Mouse (Mus musculus): ENCODE measurements around the gene L2hgdh. TPM values are rescaled to one million over a fixed set of nuclear protein-coding genes. Genes with fewer than 3 reads are reported as not detected.

The L2hgdh gene
- polyA plus RNA-seq, 1 experiment, result 35.5 TPM

- no peaks in the 10 kb centered on the region for H3K27me3 ChIP-seq (replicated peaks; ENCODE audit: control insufficient read depth, insufficient read depth, low read length)
- peaks cover 2% of the 10 kb centered on the region; the same call in 1 of the 2 replicates for H3K36me3 ChIP-seq (ENCODE audit: control insufficient read depth, insufficient read depth, low read length)
- peaks cover 16% of the 10 kb centered on the region; the same call in 1 of the 2 replicates for H3K4me1 ChIP-seq (ENCODE audit: control insufficient read depth, insufficient read depth, low read length)
- TF ChIP-seq POLR2A (IDR thresholded peaks at IDR 0.05; ENCODE audit: low read depth, low read length), result no peak
- no peak for TF ChIP-seq CTCF (conservative IDR thresholded peaks at IDR 0.05; ENCODE audit: insufficient read depth, insufficient read length, low read depth, low read length)
- WGBS, result 48% methylated on average over 20 of the region's 20 CpGs
- peak; percentile 51 for DNase-seq
- no peak overlapping the region for H3K4me3 ChIP-seq (ENCODE audit: insufficient read depth, low read depth, low read length)
- H3K27ac ChIP-seq (ENCODE audit: insufficient read depth, low read depth, low read length), result peak overlapping the region; percentile 64
These were observed 36.2 kb upstream of the L2hgdh start for GRCm38 (mm10) chr12:69760743-69761406.

- Histone ChIP-seq H3K36me3 (ENCODE audit: control insufficient read depth, insufficient read depth, low read length) (peaks cover 2% of the 10 kb centered on the region; the same call in 1 of the 2 replicates), H3K4me3 (ENCODE audit: insufficient read depth, low read depth, low read length) (no peak overlapping the region), H3K27ac (ENCODE audit: insufficient read depth, low read depth, low read length) (peak overlapping the region; percentile 27; the same call in 1 of the 2 replicates), H3K27me3 (replicated peaks; ENCODE audit: control insufficient read depth, insufficient read depth, low read length) (no peaks in the 10 kb centered on the region), H3K4me1 (ENCODE audit: control insufficient read depth, insufficient read depth, low read length) (peaks cover 16% of the 10 kb centered on the region; the same call in 1 of the 2 replicates)
- TF ChIP-seq POLR2A (IDR thresholded peaks at IDR 0.05; ENCODE audit: low read depth, low read length) (no peak), CTCF (conservative IDR thresholded peaks at IDR 0.05; ENCODE audit: insufficient read depth, insufficient read length, low read depth, low read length) (no peak)
- WGBS, result 37% methylated on average over 6 of the region's 6 CpGs
- DNase-seq, result no peak
These were observed 35.3 kb upstream of the L2hgdh start for GRCm38 (mm10) chr12:69760014-69760413.

GRCm38 (mm10) chr12:69759267-69759885, 34.7 kb upstream of the L2hgdh start:
- Histone ChIP-seq H3K36me3 (ENCODE audit: control insufficient read depth, insufficient read depth, low read length) (peaks cover 2% of the 10 kb centered on the region; the same call in 1 of the 2 replicates), H3K27me3 (replicated peaks; ENCODE audit: control insufficient read depth, insufficient read depth, low read length) (no peaks in the 10 kb centered on the region), H3K27ac (ENCODE audit: insufficient read depth, low read depth, low read length) (peak overlapping the region; percentile 69), H3K4me1 (ENCODE audit: control insufficient read depth, insufficient read depth, low read length) (peaks cover 16% of the 10 kb centered on the region; the same call in 1 of the 2 replicates), H3K4me3 (ENCODE audit: insufficient read depth, low read depth, low read length) (no peak overlapping the region)
- TF ChIP-seq POLR2A (IDR thresholded peaks at IDR 0.05; ENCODE audit: low read depth, low read length) (no peak), CTCF (conservative IDR thresholded peaks at IDR 0.05; ENCODE audit: insufficient read depth, insufficient read length, low read depth, low read length) (no peak)
- WGBS, result 39% methylated on average over 7 of the region's 7 CpGs
- no peak for DNase-seq

GRCm38 (mm10) chr12:69758221-69759185, 33.8 kb upstream of the L2hgdh start:
- DNase-seq, result peak; percentile 76
- Histone ChIP-seq H3K4me3 (ENCODE audit: insufficient read depth, low read depth, low read length) (no peak overlapping the region), H3K27ac (ENCODE audit: insufficient read depth, low read depth, low read length) (peak overlapping the region; percentile 69), H3K4me1 (ENCODE audit: control insufficient read depth, insufficient read depth, low read length) (peaks cover 16% of the 10 kb centered on the region; the same call in 1 of the 2 replicates), H3K36me3 (ENCODE audit: control insufficient read depth, insufficient read depth, low read length) (peaks cover 2% of the 10 kb centered on the region; the same call in 1 of the 2 replicates), H3K27me3 (replicated peaks; ENCODE audit: control insufficient read depth, insufficient read depth, low read length) (no peaks in the 10 kb centered on the region)
- 13% methylated on average over 22 of the region's 22 CpGs for WGBS
- TF ChIP-seq POLR2A (IDR thresholded peaks at IDR 0.05; ENCODE audit: low read depth, low read length) (no peak), CTCF (conservative IDR thresholded peaks at IDR 0.05; ENCODE audit: insufficient read depth, insufficient read length, low read depth, low read length) (no peak)

GRCm38 (mm10) chr12:69757418-69758141, 32.9 kb upstream of the L2hgdh start:
- peak; percentile 92 for DNase-seq

GRCm38 (mm10) chr12:69756015-69756414, 31.3 kb upstream of the L2hgdh start:
- peaks cover 2% of the 10 kb centered on the region; the same call in 1 of the 2 replicates for H3K36me3 ChIP-seq (ENCODE audit: control insufficient read depth, insufficient read depth, low read length)
- H3K27ac ChIP-seq (ENCODE audit: insufficient read depth, low read depth, low read length), result no peak overlapping the region
- TF ChIP-seq POLR2A (IDR thresholded peaks at IDR 0.05; ENCODE audit: low read depth, low read length) (no peak), CTCF (conservative IDR thresholded peaks at IDR 0.05; ENCODE audit: insufficient read depth, insufficient read length, low read depth, low read length) (no peak)
- peaks cover 12% of the 10 kb centered on the region; the same call in 1 of the 2 replicates for H3K4me1 ChIP-seq (ENCODE audit: control insufficient read depth, insufficient read depth, low read length)
- DNase-seq, result no peak
- 80% methylated on average over 5 of the region's 5 CpGs for WGBS
- H3K4me3 ChIP-seq (ENCODE audit: insufficient read depth, low read depth, low read length), result no peak overlapping the region
- no peaks in the 10 kb centered on the region for H3K27me3 ChIP-seq (replicated peaks; ENCODE audit: control insufficient read depth, insufficient read depth, low read length)

More at GRCm38 (mm10) chr12:69757418-69758141, 32.9 kb upstream of the L2hgdh start:
- no peak overlapping the region for H3K4me3 ChIP-seq (ENCODE audit: insufficient read depth, low read depth, low read length)
- H3K4me1 ChIP-seq (ENCODE audit: control insufficient read depth, insufficient read depth, low read length), result peaks cover 16% of the 10 kb centered on the region; the same call in 1 of the 2 replicates
- no peaks in the 10 kb centered on the region for H3K27me3 ChIP-seq (replicated peaks; ENCODE audit: control insufficient read depth, insufficient read depth, low read length)
- H3K36me3 ChIP-seq (ENCODE audit: control insufficient read depth, insufficient read depth, low read length), result peaks cover 2% of the 10 kb centered on the region; the same call in 1 of the 2 replicates
- TF ChIP-seq POLR2A (IDR thresholded peaks at IDR 0.05; ENCODE audit: low read depth, low read length), result no peak
- peak; percentile 91 for TF ChIP-seq CTCF (conservative IDR thresholded peaks at IDR 0.05; ENCODE audit: insufficient read depth, insufficient read length, low read depth, low read length)
- WGBS, result 4% methylated on average over 22 of the region's 22 CpGs
- peak overlapping the region; percentile 58 for H3K27ac ChIP-seq (ENCODE audit: insufficient read depth, low read depth, low read length)
